Mouse (Mus musculus) embryonic fibroblast, embryonic 13.5 days (primary cell): ENCODE data around the gene Zfp273.

ENCODE experiments used
- CTCF ChIP-seq: IDR thresholded peaks from 2 replicates; pipeline ENCODE4 v1.5.1; 2011; ENCODE audit warnings: mild to moderate bottlenecking, control low read depth, low read length, moderate library complexity, borderline replicate concordance; ENCODE audit not compliant: insufficient read depth
- POLR2A ChIP-seq: IDR thresholded peaks from 2 replicates; pipeline ENCODE4 v1.6.1; 2011; ENCODE audit warnings: low read depth, mild to moderate bottlenecking, control low read depth, low read length, moderate library complexity

DNA sequence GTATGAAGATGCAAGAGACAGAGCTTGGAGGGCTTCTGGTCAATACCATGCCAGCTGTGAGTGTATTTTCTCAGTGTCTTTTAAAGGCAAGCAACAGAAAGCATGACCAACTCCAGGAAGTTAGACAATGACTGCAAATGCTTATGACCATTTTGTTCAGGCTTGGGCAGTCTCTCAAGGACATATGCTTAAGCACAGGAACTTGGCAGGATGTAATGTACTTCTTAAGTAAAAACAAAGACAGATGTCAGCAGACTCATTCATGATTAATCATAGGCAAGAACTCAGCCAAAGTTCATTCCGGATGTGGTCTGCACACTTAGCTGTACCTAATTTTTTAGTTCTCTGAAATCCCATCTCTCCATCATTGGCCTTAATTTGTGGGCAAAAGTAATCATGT is 5.1 kb downstream of the Zfp273 start:
- TF ChIP-seq POLR2A (no peak), CTCF (no peak)
